ENCODE assay signal across 8 mouse cellular contexts in the genomic region with DNA sequence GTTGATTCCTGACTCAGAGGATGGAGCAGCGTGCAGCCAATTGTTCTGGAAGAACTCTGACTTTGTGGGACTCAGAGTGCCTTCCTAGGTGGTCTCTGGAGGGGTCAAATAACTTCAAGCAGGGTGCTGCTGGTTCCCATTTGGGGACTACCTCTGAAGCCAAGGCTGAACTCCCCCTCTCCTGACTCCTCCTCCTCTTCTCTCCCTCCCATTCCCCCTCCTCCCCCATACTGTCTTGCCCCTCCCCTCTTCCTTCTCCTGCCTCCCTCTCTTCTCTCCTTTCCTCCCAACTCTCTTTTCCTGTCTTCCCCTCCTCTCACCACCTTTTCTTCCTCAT.
DNase-seq lines count a peak whose midpoint lies in the region; ATAC-seq and TF ChIP-seq lines count a peak whose summit lies in the region.

No protein-coding gene starts in this region.

- H3K4me2 ChIP-seq in embryonic facial prominence, embryonic 12.5 days (replicated peaks) = peak overlapping the region; percentile 67
- peak overlapping the region; percentile 62 for H3K4me2 ChIP-seq in hindbrain, embryonic 15.5 days
- H3K4me2 ChIP-seq in midbrain, embryonic 15.5 days = peak overlapping the region; percentile 90

- TF ChIP-seq CTCF in kidney, adult 2 months (conservative IDR thresholded peaks at IDR 0.05; ENCODE audit: insufficient read depth, insufficient read length, low read depth, low read length) = no peak

- H3K27ac ChIP-seq in kidney, adult 2 months (ENCODE audit: insufficient read depth, low read depth, low read length) = peak overlapping the region; percentile 94
- H3K27ac ChIP-seq in embryonic facial prominence, embryonic 12.5 days = peak overlapping the region; percentile 46; the same call in 1 of the 2 replicates
- H3K27ac ChIP-seq in hindbrain, embryonic 15.5 days (replicated peaks) = 0 out of 2 replicates have a peak overlapping the region, but pooled peaks have one; percentile 28
- no peak overlapping the region for H3K27ac ChIP-seq in midbrain, embryonic 15.5 days

- no peaks in the 10 kb centered on the region for H3K27me3 ChIP-seq in kidney, adult 2 months (replicated peaks; ENCODE audit: control insufficient read depth, insufficient read depth, low read length)
- H3K27me3 ChIP-seq in embryonic facial prominence, embryonic 12.5 days = no peaks in the 10 kb centered on the region
- H3K27me3 ChIP-seq in hindbrain, embryonic 15.5 days = no peaks in the 10 kb centered on the region
- H3K27me3 ChIP-seq in midbrain, embryonic 15.5 days (replicated peaks) = no peaks in the 10 kb centered on the region

- no peak for TF ChIP-seq POLR2A in kidney, adult 2 months (IDR thresholded peaks at IDR 0.05; ENCODE audit: low read depth, low read length)

- WGBS in kidney, adult 2 months = 7% methylated on average over 1 of the region's 1 CpGs
- WGBS in embryonic facial prominence, embryonic 12.5 days = 3% methylated on average over 1 of the region's 1 CpGs
- WGBS in hindbrain, embryonic 15.5 days = 0% methylated on average over 1 of the region's 1 CpGs
- 12% methylated on average over 1 of the region's 1 CpGs for WGBS in midbrain, embryonic 15.5 days

- H3K36me3 ChIP-seq in kidney, adult 2 months (ENCODE audit: control insufficient read depth, insufficient read depth, low read length) = no peaks in the 10 kb centered on the region
- no peaks in the 10 kb centered on the region for H3K36me3 ChIP-seq in embryonic facial prominence, embryonic 12.5 days
- no peaks in the 10 kb centered on the region for H3K36me3 ChIP-seq in hindbrain, embryonic 15.5 days
- no peaks in the 10 kb centered on the region for H3K36me3 ChIP-seq in midbrain, embryonic 15.5 days (replicated peaks)

- no peaks in the 10 kb centered on the region for H3K9me3 ChIP-seq in embryonic facial prominence, embryonic 12.5 days
- H3K9me3 ChIP-seq in hindbrain, embryonic 15.5 days = no peaks in the 10 kb centered on the region
- H3K9me3 ChIP-seq in midbrain, embryonic 15.5 days = no peaks in the 10 kb centered on the region

- ATAC-seq in embryonic facial prominence, embryonic 12.5 days (ENCODE audit: insufficient number of reproducible peaks, insufficient read depth, low FRiP score, low TSS enrichment) = no peak
- no peak for ATAC-seq in hindbrain, embryonic 15.5 days (ENCODE audit: low FRiP score, low read depth)
- 0 out of 2 replicates have a peak, but pooled peaks have one; percentile 12 for ATAC-seq in midbrain, embryonic 15.5 days (replicated peaks)

- peak overlapping the region; percentile 61; the same call in 1 of the 2 replicates for H3K4me3 ChIP-seq in kidney, adult 2 months (ENCODE audit: insufficient read depth, low read depth, low read length)
- H3K4me3 ChIP-seq in embryonic facial prominence, embryonic 12.5 days = peak overlapping the region; percentile 40
- H3K4me3 ChIP-seq in hindbrain, embryonic 15.5 days = peak overlapping the region; percentile 38
- no peak overlapping the region for H3K4me3 ChIP-seq in midbrain, embryonic 15.5 days

- no peak overlapping the region for H3K9ac ChIP-seq in embryonic facial prominence, embryonic 12.5 days
- no peak overlapping the region for H3K9ac ChIP-seq in hindbrain, embryonic 15.5 days
- no peak overlapping the region for H3K9ac ChIP-seq in midbrain, embryonic 15.5 days

- DNase-seq in kidney, adult 2 months = no peak
- no peak for DNase-seq in kidney, postnatal 10 days
- DNase-seq in adrenal gland, adult 2 months = no peak
- no peak for DNase-seq in cerebellum, postnatal 10 days
- DNase-seq in embryo, embryonic 10 days (ENCODE audit: low spot score) = no peak

- H3K4me1 ChIP-seq in kidney, adult 2 months (ENCODE audit: control insufficient read depth, insufficient read depth, low read length) = peaks cover 18% of the 10 kb centered on the region
- H3K4me1 ChIP-seq in embryonic facial prominence, embryonic 12.5 days = peaks cover 14% of the 10 kb centered on the region
- peaks cover 20% of the 10 kb centered on the region for H3K4me1 ChIP-seq in hindbrain, embryonic 15.5 days (replicated peaks)
- H3K4me1 ChIP-seq in midbrain, embryonic 15.5 days = peaks cover 19% of the 10 kb centered on the region
